Mouse (Mus musculus) erythroblast, embryonic 14.5 days (primary cell): ENCODE measurements around the gene Il27.

Source experiments
- GATA1 ChIP-seq: IDR thresholded peaks from 2 replicates; pipeline ENCODE4 v1.6.1; 2012; ENCODE audit warnings: low read length, inconsistent platforms, mixed read lengths
- TAL1 ChIP-seq: IDR thresholded peaks from 3 replicates; pipeline ENCODE4 v1.6.1; 2012; ENCODE audit warnings: low read length, inconsistent platforms, mixed read lengths

GRCm38 (mm10) chr7:126602650-126603049 lies 7.9 kb upstream of the Il27 start:
- no peak for TF ChIP-seq TAL1
- TF ChIP-seq GATA1: no peak
